Mouse (Mus musculus) liver, embryonic 12.5 days (tissue): ENCODE results near the gene Exoc6. TPM values are rescaled to one million over a fixed set of nuclear protein-coding genes. Genes with fewer than 3 reads are reported as not detected.
A peak's percentile ranks its signal among the peaks of the same experiment; 100 is the strongest.

Source experiments
- ATAC-seq: fragments of 200-750 bp; cut with Nextera tagmentation; 2 replicates; pipeline ENCODE4 v1.8.0; 2017; ENCODE audit warnings: moderate number of reproducible peaks, mild to moderate bottlenecking, moderate library complexity
- H3K27ac ChIP-seq: fragments of 300-500 bp; sonication (generic); 2 replicates; pipeline ENCODE4 v1.5.1; 2016; ENCODE audit warnings: mild to moderate bottlenecking
- H3K27me3 ChIP-seq: fragments of 300-500 bp; sonication (generic); replicated peaks from 2 replicates; pipeline ENCODE4 v1.6.1; 2016; ENCODE audit warnings: mild to moderate bottlenecking, moderate library complexity
- H3K36me3 ChIP-seq: fragments of 300-500 bp; sonication (generic); 2 replicates; pipeline ENCODE4 v1.6.1; 2016; ENCODE audit warnings: mild to moderate bottlenecking, moderate library complexity
- H3K4me1 ChIP-seq: fragments of 300-500 bp; sonication (generic); 2 replicates; pipeline ENCODE4 v1.6.1; 2016
- H3K4me2 ChIP-seq: fragments of 300-500 bp; sonication (generic); 2 replicates; pipeline ENCODE4 v1.6.1; 2016; ENCODE audit warnings: mild to moderate bottlenecking, moderate library complexity
- H3K4me3 ChIP-seq: fragments of 300-500 bp; sonication (generic); 2 replicates; pipeline ENCODE4 v1.5.1; 2016; ENCODE audit warnings: mild to moderate bottlenecking, moderate library complexity
- H3K9ac ChIP-seq: fragments of 300-500 bp; sonication (generic); 2 replicates; pipeline ENCODE4 v1.6.1; 2016; ENCODE audit warnings: mild to moderate bottlenecking, moderate library complexity
- H3K9me3 ChIP-seq: fragments of 300-500 bp; sonication (generic); replicated peaks from 2 replicates; pipeline ENCODE4 v1.6.1; 2016; ENCODE audit warnings: mild to moderate bottlenecking, moderate library complexity
- WGBS: fragments of 180-500 bp; shearing (Covaris S2); methylation state at CpG from one replicate; pipeline ENCODE4 v1.1.7; 2016; ENCODE audit not compliant: insufficient replicate concordance; 5-methylcytosine and 5-hydroxymethylcytosine counted together
- polyA plus RNA-seq: library from polyadenylated mRNA; unstranded; fragments of >200 nt; fragmentation: Nextera tagmentation; extraction: Ambion mirVana; gene quantifications from 2 replicates; pipeline ENCODE4 v1.2.1, GENCODE M21; 2016

Exoc6 gene
- polyA plus RNA-seq, 1 experiment from 2014 or later, result 47.0 TPM

- H3K4me1 ChIP-seq, result peaks cover 47% of the 10 kb centered on the region
- no peaks in the 10 kb centered on the region for H3K9me3 ChIP-seq
- peak overlapping the region; percentile 37 for H3K9ac ChIP-seq
- H3K27ac ChIP-seq, result peak overlapping the region; percentile 77
- no peak for ATAC-seq
- H3K4me3 ChIP-seq, result no peak overlapping the region
- 83% methylated on average over 5 of the region's 5 CpGs for WGBS
- peak overlapping the region; percentile 50 for H3K4me2 ChIP-seq
- no peaks in the 10 kb centered on the region for H3K27me3 ChIP-seq
- H3K36me3 ChIP-seq, result peaks cover 9% of the 10 kb centered on the region
Measured at GRCm38 (mm10) chr19:37668657-37669056, 118.4 kb downstream of the Exoc6 start.

DNA sequence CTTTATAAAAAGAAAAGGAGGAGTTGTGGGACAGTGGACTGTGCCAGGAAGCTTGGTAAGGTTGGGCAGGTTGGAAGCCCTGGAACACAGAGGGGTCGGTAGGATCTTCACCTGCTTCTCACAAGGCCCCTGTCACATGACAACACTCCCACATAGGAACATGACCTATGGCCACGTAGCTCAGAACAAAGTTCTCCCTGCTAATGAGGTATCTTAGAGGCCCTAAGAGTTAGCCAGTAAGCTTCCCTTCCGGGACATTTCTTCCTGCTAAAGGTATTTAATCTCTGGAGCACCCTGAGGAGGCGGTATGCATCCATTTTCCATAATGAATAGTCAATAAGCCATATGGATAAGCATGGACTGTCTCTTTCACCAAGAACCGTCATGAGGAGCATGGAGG lies 119.3 kb downstream of the Exoc6 start:
- H3K4me3 ChIP-seq, result no peak overlapping the region
- no peaks in the 10 kb centered on the region for H3K27me3 ChIP-seq
- peaks cover 47% of the 10 kb centered on the region for H3K4me1 ChIP-seq
- H3K36me3 ChIP-seq, result peaks cover 9% of the 10 kb centered on the region
- 83% methylated on average over 5 of the region's 5 CpGs for WGBS
- no peak overlapping the region for H3K9ac ChIP-seq
- H3K4me2 ChIP-seq, result no peak overlapping the region
- H3K27ac ChIP-seq, result no peak overlapping the region; the same call in 1 of the 2 replicates
- H3K9me3 ChIP-seq, result no peaks in the 10 kb centered on the region
- ATAC-seq, result no peak

DNA sequence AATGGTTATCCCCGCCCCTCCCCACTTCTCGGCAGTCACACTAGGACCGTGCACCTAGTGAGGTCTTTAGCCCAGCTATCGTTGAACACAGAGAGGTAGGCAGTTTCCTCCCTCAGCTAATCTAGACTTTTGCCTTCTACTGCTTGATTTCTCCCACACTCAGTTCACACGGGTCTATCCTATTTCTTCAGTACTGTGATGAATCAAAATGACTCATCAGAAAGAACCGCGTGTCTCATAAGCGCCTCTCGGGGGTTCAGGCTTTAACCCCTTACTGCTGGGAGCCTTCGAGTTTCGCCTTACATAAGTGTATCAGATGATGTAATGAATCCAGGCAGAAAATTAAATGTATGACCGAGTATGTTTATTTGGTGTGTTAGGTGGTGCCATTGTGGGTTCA lies 123.2 kb downstream of the Exoc6 start:
- H3K9ac ChIP-seq, result no peak overlapping the region
- no peaks in the 10 kb centered on the region for H3K9me3 ChIP-seq
- peaks cover 9% of the 10 kb centered on the region for H3K36me3 ChIP-seq
- peaks cover 23% of the 10 kb centered on the region for H3K4me1 ChIP-seq
- H3K27me3 ChIP-seq, result no peaks in the 10 kb centered on the region
- H3K27ac ChIP-seq, result no peak overlapping the region
- H3K4me3 ChIP-seq, result no peak overlapping the region
- no peak overlapping the region for H3K4me2 ChIP-seq
- no peak for ATAC-seq
- 41% methylated on average over 12 of the region's 12 CpGs for WGBS

GRCm38 (mm10) chr19:37685281-37685680 lies 135.1 kb downstream of the Exoc6 start, which contains the start of gene Cyp26c1:
Gene Cyp26c1, plus strand, starts transcription at chr19:37685581.
- peaks cover 40% of the 10 kb centered on the region for H3K36me3 ChIP-seq
- H3K27ac ChIP-seq, result no peak within 1 kb of the TSS
- no peak for ATAC-seq
- no peak within 1 kb of the TSS for H3K4me2 ChIP-seq
- 68% methylated on average over 6 of the region's 6 CpGs for WGBS
- no peak within 1 kb of the TSS for H3K9ac ChIP-seq
- H3K9me3 ChIP-seq, result no peaks in the 10 kb centered on the region
- no peaks in the 10 kb centered on the region for H3K4me1 ChIP-seq
- H3K27me3 ChIP-seq, result peaks cover 67% of the 10 kb centered on the region
- H3K4me3 ChIP-seq, result no peak within 1 kb of the TSS

DNA sequence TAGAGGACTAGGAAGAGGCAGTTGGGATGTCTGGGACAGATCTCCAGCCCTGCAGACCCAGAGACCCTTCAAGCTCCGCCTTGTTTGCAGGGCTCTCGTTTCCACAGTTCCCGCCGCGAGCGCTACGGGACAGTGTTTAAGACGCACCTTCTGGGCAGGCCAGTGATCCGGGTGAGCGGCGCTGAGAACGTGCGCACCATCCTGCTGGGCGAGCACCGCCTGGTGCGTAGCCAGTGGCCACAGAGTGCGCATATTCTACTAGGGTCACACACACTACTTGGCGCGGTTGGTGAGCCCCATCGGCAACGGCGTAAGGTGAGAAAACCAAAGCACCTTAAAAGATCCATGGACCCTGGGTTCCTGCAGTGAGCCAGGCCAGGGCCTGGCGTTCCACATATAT lies 136.1 kb downstream of the Exoc6 start:
- peaks cover 40% of the 10 kb centered on the region for H3K36me3 ChIP-seq
- no peak overlapping the region for H3K4me3 ChIP-seq
- no peak overlapping the region for H3K27ac ChIP-seq
- WGBS, result 57% methylated on average over 23 of the region's 23 CpGs
- no peak overlapping the region for H3K4me2 ChIP-seq
- no peaks in the 10 kb centered on the region for H3K4me1 ChIP-seq
- ATAC-seq, result no peak
- no peak overlapping the region for H3K9ac ChIP-seq
- H3K9me3 ChIP-seq, result no peaks in the 10 kb centered on the region
- H3K27me3 ChIP-seq, result peaks cover 78% of the 10 kb centered on the region

GRCm38 (mm10) chr19:37686941-37687850 lies 137.0 kb downstream of the Exoc6 start:
- 0 out of 2 replicates have a peak, but pooled peaks have one; percentile 21 for ATAC-seq
- H3K27ac ChIP-seq, result no peak overlapping the region
- H3K9ac ChIP-seq, result no peak overlapping the region
- 31% methylated on average over 62 of the region's 62 CpGs for WGBS
- H3K36me3 ChIP-seq, result peaks cover 37% of the 10 kb centered on the region
- H3K4me1 ChIP-seq, result no peaks in the 10 kb centered on the region
- H3K4me3 ChIP-seq, result no peak overlapping the region
- H3K4me2 ChIP-seq, result 0 out of 2 replicates have a peak overlapping the region, but pooled peaks have one; percentile 0
- no peaks in the 10 kb centered on the region for H3K9me3 ChIP-seq
- peaks cover 86% of the 10 kb centered on the region for H3K27me3 ChIP-seq

- Histone ChIP-seq H3K27ac (no peak overlapping the region), H3K4me3 (no peak overlapping the region), H3K9me3 (no peaks in the 10 kb centered on the region), H3K27me3 (peaks cover 100% of the 10 kb centered on the region), H3K4me1 (0 out of 2 replicates have a peak, but pooled peaks cover 5% of the 10 kb centered on the region), H3K36me3 (peaks cover 19% of the 10 kb centered on the region), H3K4me2 (no peak overlapping the region), H3K9ac (no peak overlapping the region)
- ATAC-seq, result no peak
- WGBS, result 59% methylated on average over 5 of the region's 5 CpGs
Measured at GRCm38 (mm10) chr19:37689478-37689877, 139.3 kb downstream of the Exoc6 start.

DNA sequence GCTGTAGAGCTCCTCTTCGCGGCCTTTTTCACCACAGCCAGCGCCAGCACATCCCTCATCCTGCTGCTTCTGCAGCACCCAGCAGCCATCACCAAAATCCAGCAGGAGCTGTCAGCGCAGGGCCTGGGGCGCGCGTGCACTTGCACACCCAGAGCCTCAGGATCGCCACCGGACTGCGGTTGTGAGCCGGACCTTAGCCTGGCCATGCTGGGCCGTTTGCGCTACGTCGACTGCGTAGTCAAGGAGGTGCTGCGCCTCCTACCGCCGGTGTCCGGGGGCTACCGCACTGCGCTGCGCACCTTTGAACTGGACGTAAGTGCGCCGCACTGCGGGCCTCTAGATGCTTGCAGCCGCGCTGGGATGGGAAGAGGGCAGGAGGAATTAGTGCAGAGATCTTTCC lies 140.5 kb downstream of the Exoc6 start:
- Histone ChIP-seq H3K4me1 (0 out of 2 replicates have a peak, but pooled peaks cover 9% of the 10 kb centered on the region), H3K9me3 (no peaks in the 10 kb centered on the region), H3K4me3 (no peak overlapping the region), H3K36me3 (peaks cover 6% of the 10 kb centered on the region), H3K4me2 (peak overlapping the region; percentile 31; the same call in 1 of the 2 replicates), H3K27ac (no peak overlapping the region), H3K9ac (no peak overlapping the region), H3K27me3 (peaks cover 100% of the 10 kb centered on the region)
- no peak for ATAC-seq
- WGBS, result 15% methylated on average over 29 of the region's 29 CpGs

- Histone ChIP-seq H3K36me3 (no peaks in the 10 kb centered on the region; the same call in 1 of the 2 replicates), H3K9me3 (no peaks in the 10 kb centered on the region), H3K27me3 (peaks cover 100% of the 10 kb centered on the region), H3K4me2 (peak overlapping the region; percentile 57), H3K9ac (no peak overlapping the region), H3K4me1 (peaks cover 29% of the 10 kb centered on the region), H3K27ac (no peak overlapping the region), H3K4me3 (peak overlapping the region; percentile 35)
- ATAC-seq, result no peak
- WGBS, result 4% methylated on average over 40 of the region's 40 CpGs
Measured at GRCm38 (mm10) chr19:37692879-37693278, 142.7 kb downstream of the Exoc6 start.

- H3K4me2 ChIP-seq, result no peak overlapping the region
- no peak for ATAC-seq
- H3K4me3 ChIP-seq, result no peak overlapping the region
- H3K27ac ChIP-seq, result no peak overlapping the region
- H3K9ac ChIP-seq, result no peak overlapping the region
- 46% methylated on average over 13 of the region's 13 CpGs for WGBS
- H3K27me3 ChIP-seq, result peaks cover 100% of the 10 kb centered on the region
- H3K9me3 ChIP-seq, result no peaks in the 10 kb centered on the region
- no peaks in the 10 kb centered on the region for H3K36me3 ChIP-seq
- peaks cover 34% of the 10 kb centered on the region for H3K4me1 ChIP-seq
Measured at GRCm38 (mm10) chr19:37695146-37695545, 144.9 kb downstream of the Exoc6 start.

DNA sequence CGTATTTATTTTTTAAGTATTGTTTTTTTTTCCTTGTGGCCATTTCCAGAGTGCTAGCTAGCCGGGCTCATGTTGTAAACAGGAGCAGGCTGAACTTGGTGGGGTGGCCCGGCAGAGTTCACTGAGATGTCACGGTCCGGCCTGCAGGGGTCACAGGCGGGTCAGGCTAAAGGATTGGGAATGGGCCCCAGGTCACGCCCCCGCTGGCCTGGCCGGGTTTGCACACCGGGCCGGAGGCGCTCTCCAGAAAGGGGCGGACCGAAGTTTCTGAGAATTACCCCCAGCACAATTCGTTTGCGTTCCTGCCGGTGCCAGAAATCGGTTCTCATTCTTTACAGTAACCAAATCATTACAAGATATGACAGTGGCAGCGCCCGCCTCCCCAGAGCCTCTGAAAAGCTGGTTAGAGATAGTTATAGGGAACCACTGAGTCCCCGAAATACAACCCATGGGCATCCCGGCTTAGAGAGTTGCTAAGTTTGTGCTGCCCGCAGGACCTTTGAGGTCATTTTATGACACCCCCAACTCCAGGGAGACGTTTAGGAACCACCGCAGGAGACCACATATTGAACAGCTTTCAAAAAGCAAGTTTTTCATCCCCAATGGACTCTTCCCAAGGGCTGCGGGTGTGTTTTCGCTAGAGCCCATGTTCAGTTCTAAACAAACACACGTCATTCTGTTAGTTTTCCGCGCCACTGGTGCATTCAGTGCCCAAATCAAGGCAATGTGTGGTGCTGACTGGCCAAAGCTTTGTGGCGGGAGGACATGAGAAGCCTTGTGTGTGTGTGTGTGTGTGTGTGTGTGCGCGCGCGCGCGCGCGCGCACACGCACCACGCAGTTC lies 145.8 kb downstream of the Exoc6 start:
- whole genome bisulfite sequencing, result 5% methylated on average over 42 of the region's 42 CpGs
- ATAC-seq, result no peak

More for the DNA sequence above, 145.8 kb downstream of the Exoc6 start:
- H3K36me3 ChIP-seq, result no peaks in the 10 kb centered on the region
- H3K27ac ChIP-seq, result no peak overlapping the region
- H3K27me3 ChIP-seq, result peaks cover 100% of the 10 kb centered on the region
- H3K4me1 ChIP-seq, result peaks cover 34% of the 10 kb centered on the region
- H3K9ac ChIP-seq, result no peak overlapping the region
- H3K4me2 ChIP-seq, result peak overlapping the region; percentile 53
- H3K4me3 ChIP-seq, result peak overlapping the region; percentile 33
- H3K9me3 ChIP-seq, result no peaks in the 10 kb centered on the region
